Mouse (Mus musculus) E14TG2a.4 (cell line): ENCODE results near the gene Ctbp2.
A peak's percentile ranks its signal among the peaks of the same experiment; 100 is the strongest.

ENCODE experiments used
- H3K27me3 ChIP-seq: 2 replicates; pipeline ENCODE4 v1.6.1; 2014; ENCODE audit warnings: low read length, control low read depth; ENCODE audit not compliant: insufficient read depth
- H3K36me3 ChIP-seq: 2 replicates; pipeline ENCODE4 v1.6.1; 2014; ENCODE audit warnings: low read length, control low read depth; ENCODE audit not compliant: insufficient read depth
- H3K4me1 ChIP-seq: replicated peaks from 2 replicates; pipeline ENCODE4 v1.6.1; 2014; ENCODE audit warnings: low read depth, low read length, control low read depth
- H3K4me3 ChIP-seq: replicated peaks from 2 replicates; pipeline ENCODE4 v1.5.1; 2014; ENCODE audit warnings: mild to moderate bottlenecking, low read length
- H3K9me3 ChIP-seq: 2 replicates; pipeline ENCODE4 v1.6.1; 2014; ENCODE audit warnings: low read length, control low read depth
- CTCF ChIP-seq: conservative IDR thresholded peaks from 2 replicates; pipeline ENCODE4 v1.5.1; 2014; ENCODE audit warnings: low read length
- NANOG ChIP-seq: IDR thresholded peaks from 2 replicates; pipeline ENCODE4 v1.6.1; 2014; ENCODE audit warnings: borderline replicate concordance, low read length, mixed read lengths
- POU5F1 ChIP-seq: IDR thresholded peaks from 2 replicates; pipeline ENCODE4 v1.6.1; 2014; ENCODE audit warnings: low read length, borderline replicate concordance

Ctbp2 gene

DNA sequence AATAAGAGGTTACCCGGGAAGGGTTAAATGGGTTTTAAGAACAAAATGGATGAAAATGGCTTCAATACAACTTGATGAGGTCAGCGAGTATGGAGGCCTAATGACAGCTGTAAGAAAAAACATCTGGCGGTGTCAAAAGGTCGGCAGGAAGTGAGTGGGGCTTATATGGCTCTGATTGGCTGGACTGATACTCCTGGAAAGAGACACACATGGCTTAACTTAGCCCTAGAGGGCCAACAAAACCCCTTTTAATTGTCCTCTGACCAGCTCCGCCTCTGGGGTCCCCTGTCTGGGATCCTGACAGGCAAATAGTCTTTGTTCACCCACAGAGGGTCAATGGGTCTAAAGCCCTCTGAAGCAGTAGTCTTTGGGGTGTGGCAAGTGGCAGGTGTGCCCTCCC is 86.9 kb downstream of the Ctbp2 start:
- peaks cover 93% of the 10 kb centered on the region for H3K36me3 ChIP-seq
- H3K4me3 ChIP-seq: no peak overlapping the region; the same call in 1 of the 2 replicates
- no peaks in the 10 kb centered on the region for H3K9me3 ChIP-seq
- no peaks in the 10 kb centered on the region for H3K27me3 ChIP-seq
- TF ChIP-seq CTCF (no peak), NANOG (no peak), POU5F1 (no peak)
- H3K4me1 ChIP-seq: peaks cover 100% of the 10 kb centered on the region

DNA sequence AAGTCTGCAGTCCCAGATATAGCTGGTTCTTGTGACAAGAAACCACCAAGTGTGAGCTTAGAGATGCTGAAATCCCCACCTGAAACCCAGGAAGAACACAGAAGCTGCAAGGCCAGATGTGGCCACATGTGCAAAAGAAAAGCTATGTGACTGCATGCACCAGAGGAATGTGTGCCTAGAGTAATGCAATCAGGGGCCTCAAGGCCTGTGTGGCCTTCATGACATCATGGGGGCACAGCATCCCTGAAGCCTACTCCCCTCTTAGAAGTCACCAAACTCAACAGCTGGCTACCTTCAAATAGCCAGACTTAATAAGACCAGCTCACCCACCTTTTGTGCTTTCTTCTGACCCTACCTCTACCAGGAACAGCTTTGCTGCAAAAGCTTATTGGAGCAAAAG is 88.3 kb downstream of the Ctbp2 start:
- TF ChIP-seq CTCF: no peak
- no peak for TF ChIP-seq NANOG
- TF ChIP-seq POU5F1: no peak
- H3K27me3 ChIP-seq: no peaks in the 10 kb centered on the region
- no peaks in the 10 kb centered on the region for H3K9me3 ChIP-seq
- peaks cover 94% of the 10 kb centered on the region for H3K36me3 ChIP-seq
- H3K4me3 ChIP-seq: no peak overlapping the region
- H3K4me1 ChIP-seq: peaks cover 100% of the 10 kb centered on the region

DNA sequence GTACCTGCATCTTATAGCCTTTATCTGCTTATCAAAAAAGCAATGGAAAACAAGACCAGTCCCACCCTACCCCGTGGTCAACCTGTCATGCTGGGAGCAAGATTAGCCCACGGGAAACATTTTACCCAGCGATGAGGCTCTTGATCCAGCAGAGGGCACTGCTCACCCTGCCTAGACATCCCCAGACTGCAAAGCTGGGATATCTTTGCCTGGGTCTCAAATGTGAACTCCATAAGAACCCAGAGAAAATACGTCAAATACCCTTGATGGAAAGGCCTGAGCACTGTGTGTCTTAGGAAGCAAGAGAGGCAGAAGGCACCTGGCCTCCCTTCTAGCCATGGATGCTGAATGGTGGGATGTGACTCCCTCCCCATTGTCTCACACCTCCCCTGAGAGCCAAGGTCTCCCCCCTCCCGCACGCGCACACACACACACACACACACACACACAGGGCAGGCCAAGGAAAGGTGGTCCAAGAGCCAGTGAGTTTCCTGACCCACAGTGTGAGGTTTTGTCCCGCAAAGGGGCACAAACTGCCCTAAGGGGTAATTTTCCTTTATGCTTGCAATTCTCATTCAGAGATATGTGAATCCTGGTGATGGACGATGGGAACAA is 91.5 kb downstream of the Ctbp2 start:
- TF ChIP-seq POU5F1 (no peak), CTCF (peak; percentile 75), NANOG (no peak)
- Histone ChIP-seq H3K4me1 (peaks cover 99% of the 10 kb centered on the region), H3K4me3 (no peak overlapping the region), H3K27me3 (no peaks in the 10 kb centered on the region), H3K9me3 (no peaks in the 10 kb centered on the region), H3K36me3 (peaks cover 95% of the 10 kb centered on the region)

DNA sequence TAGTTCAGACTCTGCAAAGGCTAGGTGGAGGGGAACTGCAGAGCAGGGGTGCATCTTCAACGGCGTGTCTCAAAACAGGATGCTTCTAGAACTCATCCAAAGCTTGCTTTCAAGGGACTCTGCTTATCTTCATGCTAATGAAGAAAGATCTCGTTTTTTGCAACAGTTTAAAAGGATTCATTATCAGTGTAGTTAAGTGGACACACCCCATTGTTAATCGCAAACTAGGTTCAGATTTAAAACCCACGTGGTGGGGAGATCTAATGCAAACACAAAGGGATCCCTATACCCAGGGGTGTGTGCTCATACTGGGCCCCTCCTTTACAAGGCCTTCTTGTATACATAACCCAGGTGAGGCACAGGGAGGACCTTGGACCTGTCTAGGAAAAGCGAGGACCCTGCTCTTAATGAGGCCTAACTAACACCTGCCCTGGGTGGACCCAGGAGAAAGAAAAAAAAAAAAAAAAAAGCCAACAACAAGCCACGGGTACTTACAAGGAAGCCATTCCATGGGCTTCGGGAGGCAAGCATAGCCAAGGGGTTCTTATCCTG is 94.6 kb downstream of the Ctbp2 start:
- H3K4me3 ChIP-seq: peak overlapping the region; percentile 46; the same call in 1 of the 2 replicates
- TF ChIP-seq POU5F1 (no peak), NANOG (no peak), CTCF (no peak)
- H3K9me3 ChIP-seq: no peaks in the 10 kb centered on the region
- peaks cover 99% of the 10 kb centered on the region for H3K4me1 ChIP-seq
- H3K36me3 ChIP-seq: peaks cover 93% of the 10 kb centered on the region
- no peaks in the 10 kb centered on the region for H3K27me3 ChIP-seq

DNA sequence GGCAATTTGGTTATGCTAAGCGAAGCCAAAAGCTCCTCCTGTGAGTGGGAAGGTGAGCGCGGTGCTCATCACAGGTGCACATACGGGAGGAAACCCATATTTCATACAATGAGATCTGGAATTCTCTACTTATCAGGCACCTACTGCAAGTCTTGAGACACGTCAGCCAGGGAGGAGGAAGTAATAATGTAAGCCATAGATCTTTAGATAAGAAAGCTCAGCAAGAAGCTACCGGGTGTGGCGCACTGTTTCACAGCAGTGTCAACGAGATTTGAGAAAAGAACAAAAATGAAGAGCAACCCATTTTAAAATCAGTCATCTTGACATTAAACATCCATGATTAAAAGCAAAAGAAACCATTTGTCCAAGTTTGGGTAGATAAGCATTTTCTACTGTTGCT is 95.2 kb downstream of the Ctbp2 start:
- TF ChIP-seq NANOG (no peak), POU5F1 (no peak), CTCF (no peak)
- Histone ChIP-seq H3K4me1 (peaks cover 99% of the 10 kb centered on the region), H3K27me3 (no peaks in the 10 kb centered on the region)

DNA sequence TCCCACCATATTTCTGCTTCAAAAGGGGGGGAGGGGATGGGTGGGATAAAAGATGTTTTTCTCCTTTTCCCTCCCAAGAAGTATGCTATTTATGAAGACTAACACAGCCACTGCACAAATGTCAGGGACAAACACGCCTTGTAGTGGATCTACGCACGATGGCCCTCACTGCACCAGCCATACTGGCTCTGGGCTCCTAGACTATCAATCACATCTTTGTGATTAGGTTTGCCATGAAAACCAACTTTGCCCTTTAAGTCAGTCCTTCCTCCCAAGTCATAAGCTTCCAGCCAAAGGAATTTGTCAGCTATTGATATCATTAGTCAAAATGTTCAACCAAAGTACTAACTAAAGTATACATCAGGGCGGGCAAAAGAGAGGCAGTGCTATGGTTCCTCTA is 96.2 kb downstream of the Ctbp2 start:
- TF ChIP-seq CTCF (no peak), POU5F1 (no peak), NANOG (no peak)
- no peaks in the 10 kb centered on the region for H3K27me3 ChIP-seq

More for the DNA sequence above, 95.2 kb downstream of the Ctbp2 start:
- Histone ChIP-seq H3K36me3 (peaks cover 93% of the 10 kb centered on the region), H3K4me3 (no peak overlapping the region), H3K9me3 (no peaks in the 10 kb centered on the region)

DNA sequence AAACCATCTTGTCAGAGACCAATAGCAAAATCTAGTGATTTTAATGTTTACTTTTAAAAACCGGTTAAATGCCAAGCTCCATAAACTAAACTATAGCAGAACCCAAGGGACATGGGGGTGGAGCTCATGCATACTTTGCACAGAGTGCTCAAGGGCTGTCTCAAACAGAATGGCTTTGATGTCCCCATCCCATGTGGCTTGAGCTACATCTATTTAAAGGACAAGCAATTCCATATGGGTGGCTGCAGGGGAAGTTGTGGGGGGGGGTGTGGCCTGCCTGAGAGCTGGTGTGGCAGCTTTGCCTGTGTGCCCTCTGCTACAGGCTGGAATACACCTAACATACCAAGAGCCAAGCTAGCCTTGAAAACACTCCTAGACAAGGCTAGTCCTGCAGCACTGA is 99.5 kb downstream of the Ctbp2 start:
- no peak for TF ChIP-seq POU5F1
- no peak for TF ChIP-seq CTCF
- TF ChIP-seq NANOG: no peak
- peaks cover 98% of the 10 kb centered on the region for H3K36me3 ChIP-seq
- peaks cover 99% of the 10 kb centered on the region for H3K4me1 ChIP-seq
- no peak overlapping the region for H3K4me3 ChIP-seq
- no peaks in the 10 kb centered on the region for H3K9me3 ChIP-seq
- H3K27me3 ChIP-seq: no peaks in the 10 kb centered on the region

More for the DNA sequence above, 96.2 kb downstream of the Ctbp2 start:
- Histone ChIP-seq H3K36me3 (peaks cover 95% of the 10 kb centered on the region), H3K4me1 (peaks cover 98% of the 10 kb centered on the region), H3K9me3 (no peaks in the 10 kb centered on the region), H3K4me3 (no peak overlapping the region)

DNA sequence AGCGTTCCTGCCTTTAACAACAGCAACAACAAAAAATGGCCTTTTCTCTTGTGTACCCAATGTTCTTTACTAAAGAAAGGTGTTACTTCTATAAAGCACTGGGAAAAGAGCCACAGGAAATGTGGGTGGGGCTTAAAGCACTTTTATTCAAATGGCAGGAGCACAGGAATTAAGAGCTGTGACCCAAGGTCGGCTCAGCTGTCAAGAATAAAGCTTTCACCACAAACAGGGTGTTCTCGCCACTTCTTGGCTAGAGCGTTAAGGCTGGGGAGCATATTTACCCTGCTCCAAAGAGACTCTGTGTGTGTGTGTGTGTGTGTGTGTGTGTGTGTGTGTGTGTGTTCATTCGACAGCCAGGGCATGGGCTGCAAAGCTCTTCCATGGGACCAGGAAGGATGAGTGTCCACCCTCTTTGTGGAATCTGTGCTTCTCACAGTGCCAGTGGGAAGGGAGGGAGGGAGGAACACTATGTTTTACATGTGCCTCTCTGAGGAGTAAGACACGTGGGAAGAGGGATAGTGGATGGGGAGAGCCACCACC is 104.6 kb downstream of the Ctbp2 start:
- Histone ChIP-seq H3K4me1 (peaks cover 97% of the 10 kb centered on the region), H3K36me3 (peaks cover 96% of the 10 kb centered on the region), H3K9me3 (no peaks in the 10 kb centered on the region), H3K27me3 (no peaks in the 10 kb centered on the region), H3K4me3 (no peak overlapping the region)
- TF ChIP-seq CTCF (no peak), POU5F1 (no peak)

DNA sequence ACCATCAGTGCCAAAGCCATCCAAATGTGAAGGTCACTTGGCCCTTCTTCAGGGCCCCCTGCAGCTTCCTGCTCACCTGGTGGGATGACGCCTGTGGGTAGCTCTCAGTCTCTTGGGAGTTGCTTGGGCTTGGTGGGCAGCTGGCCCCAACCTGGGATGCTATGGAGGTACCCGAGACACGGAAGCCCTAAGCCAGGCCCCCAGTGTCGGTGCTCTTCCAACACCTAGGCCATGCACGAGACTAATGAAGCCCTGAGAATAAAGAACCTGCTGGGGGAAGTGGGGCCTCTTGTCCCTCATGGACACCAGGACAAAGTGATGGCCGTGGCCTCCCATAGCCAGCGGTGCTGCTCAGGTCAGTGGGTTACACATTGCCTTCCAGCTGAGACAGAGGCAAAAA is 105.2 kb downstream of the Ctbp2 start:
- no peaks in the 10 kb centered on the region for H3K9me3 ChIP-seq
- TF ChIP-seq CTCF (no peak), POU5F1 (no peak), NANOG (no peak)
- no peaks in the 10 kb centered on the region for H3K27me3 ChIP-seq
- peaks cover 97% of the 10 kb centered on the region for H3K4me1 ChIP-seq
- H3K4me3 ChIP-seq: 0 out of 2 replicates have a peak overlapping the region, but pooled peaks have one; percentile 13
- peaks cover 96% of the 10 kb centered on the region for H3K36me3 ChIP-seq
